In the genomic region with DNA sequence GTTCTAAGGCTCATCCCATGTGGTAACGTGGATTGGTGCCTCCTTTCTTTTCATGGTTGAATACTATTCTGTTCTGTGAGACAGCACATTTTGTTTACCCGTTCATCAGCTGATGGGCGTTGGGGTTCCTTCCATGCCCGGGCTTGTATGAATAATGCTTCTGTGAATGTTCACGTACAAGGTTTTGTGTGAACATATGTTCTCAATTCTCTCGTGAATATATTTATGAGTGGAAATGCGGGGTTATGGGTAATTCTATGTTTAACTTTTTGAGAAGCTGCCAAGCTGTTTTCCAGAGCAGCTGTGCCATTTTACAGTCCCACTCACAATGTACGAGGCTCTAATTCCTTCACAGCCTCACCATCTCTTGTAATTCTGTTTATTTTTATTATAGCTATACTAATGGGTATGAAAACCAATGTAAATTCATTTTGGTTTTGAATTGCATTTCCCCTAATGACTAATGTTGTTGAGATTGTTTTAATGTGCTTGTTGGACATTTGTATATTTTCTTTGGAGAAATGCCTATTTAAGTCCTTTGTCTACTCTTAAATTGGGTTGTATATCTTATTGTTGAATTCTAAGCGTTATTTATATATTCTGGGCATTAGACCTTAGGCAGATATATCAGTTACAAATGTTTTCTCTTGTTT, we compare ENCODE assay signal across 11 mouse cellular contexts. TPM values are rescaled to one million over a fixed set of nuclear protein-coding genes. Genes with fewer than 3 reads are reported as not detected.
DNase-seq lines count a peak whose midpoint lies in the region; ATAC-seq lines count a peak whose summit lies in the region.
"Had no signal": no experiment of that assay in that cellular context is flagged by ENCODE, and none has a peak within 500 bp of the region (broad histone marks: within the 10 kb centered on the region; RNA-seq: fewer than 3 reads in every experiment).

No protein-coding gene starts in this region.

- H3K27me3 ChIP-seq in heart, embryonic 16.5 days (ENCODE audit: control insufficient read depth, insufficient read depth, low read length): no peaks in the 10 kb centered on the region
- H3K27me3 ChIP-seq in neural tube, embryonic 13.5 days: no peaks in the 10 kb centered on the region
- no peaks in the 10 kb centered on the region for H3K27me3 ChIP-seq in neural tube, embryonic 15.5 days (replicated peaks)
- no peaks in the 10 kb centered on the region for H3K27me3 ChIP-seq in stomach, embryonic 16.5 days (ENCODE audit: control insufficient read depth, insufficient read depth, low read length)
- no peaks in the 10 kb centered on the region for H3K27me3 ChIP-seq in hindbrain, embryonic 10.5 days (ENCODE audit: insufficient read depth, poor library complexity, severe bottlenecking)
- no peaks in the 10 kb centered on the region for H3K27me3 ChIP-seq in midbrain, embryonic 14.5 days (ENCODE audit: control insufficient read depth, insufficient read depth, low read length)
- H3K27me3 ChIP-seq: CH12.LX; liver, embryonic 13.5 days had no signal

- no peaks in the 10 kb centered on the region for H3K36me3 ChIP-seq in heart, embryonic 16.5 days (ENCODE audit: control insufficient read depth, insufficient read depth)
- H3K36me3 ChIP-seq in neural tube, embryonic 13.5 days: no peaks in the 10 kb centered on the region
- H3K36me3 ChIP-seq in neural tube, embryonic 15.5 days: no peaks in the 10 kb centered on the region
- H3K36me3 ChIP-seq in stomach, embryonic 16.5 days (ENCODE audit: control insufficient read depth, insufficient read depth, low read length): no peaks in the 10 kb centered on the region
- no peaks in the 10 kb centered on the region for H3K36me3 ChIP-seq in hindbrain, embryonic 10.5 days
- H3K36me3 ChIP-seq in midbrain, embryonic 14.5 days (ENCODE audit: control insufficient read depth, insufficient read depth, low read length): no peaks in the 10 kb centered on the region
- H3K36me3 ChIP-seq: liver, embryonic 13.5 days had no signal

- no peaks in the 10 kb centered on the region for H3K9me3 ChIP-seq in heart, embryonic 16.5 days (replicated peaks; ENCODE audit: control insufficient read depth, low read length)
- no peaks in the 10 kb centered on the region for H3K9me3 ChIP-seq in neural tube, embryonic 13.5 days
- no peaks in the 10 kb centered on the region for H3K9me3 ChIP-seq in neural tube, embryonic 15.5 days (replicated peaks)
- H3K9me3 ChIP-seq in stomach, embryonic 16.5 days (replicated peaks; ENCODE audit: control insufficient read depth, low read length): no peaks in the 10 kb centered on the region
- no peaks in the 10 kb centered on the region for H3K9me3 ChIP-seq in hindbrain, embryonic 10.5 days
- no peaks in the 10 kb centered on the region for H3K9me3 ChIP-seq in midbrain, embryonic 14.5 days (ENCODE audit: control insufficient read depth, low read length)
- H3K9me3 ChIP-seq: liver, embryonic 13.5 days had no signal

- no peak for ATAC-seq in heart, embryonic 16.5 days (replicated peaks; ENCODE audit: extremely low read depth, insufficient read depth, low FRiP score)
- ATAC-seq in neural tube, embryonic 13.5 days (ENCODE audit: low read depth): no peak
- ATAC-seq in neural tube, embryonic 15.5 days (ENCODE audit: low FRiP score): no peak
- ATAC-seq in stomach, embryonic 16.5 days (ENCODE audit: insufficient read depth, low FRiP score): no peak
- no peak for ATAC-seq in midbrain, embryonic 14.5 days (ENCODE audit: low FRiP score, low TSS enrichment)

- peaks cover 26% of the 10 kb centered on the region for H3K4me1 ChIP-seq in heart, embryonic 16.5 days (ENCODE audit: control insufficient read depth, insufficient read depth, low read length)
- peaks cover 8% of the 10 kb centered on the region; the same call in 1 of the 2 replicates for H3K4me1 ChIP-seq in neural tube, embryonic 13.5 days (replicated peaks)
- H3K4me1 ChIP-seq in neural tube, embryonic 15.5 days: no peaks in the 10 kb centered on the region
- peaks cover 19% of the 10 kb centered on the region for H3K4me1 ChIP-seq in stomach, embryonic 16.5 days (ENCODE audit: control insufficient read depth, insufficient read depth, low read length)
- H3K4me1 ChIP-seq in hindbrain, embryonic 10.5 days (replicated peaks): peaks cover 17% of the 10 kb centered on the region
- no peaks in the 10 kb centered on the region for H3K4me1 ChIP-seq in midbrain, embryonic 14.5 days (ENCODE audit: control insufficient read depth, insufficient read depth, low read length)
- H3K4me1 ChIP-seq: liver, embryonic 13.5 days had no signal

- H3K4me2 ChIP-seq in heart, embryonic 16.5 days (ENCODE audit: low read depth, low read length): no peak overlapping the region
- no peak overlapping the region for H3K4me2 ChIP-seq in neural tube, embryonic 13.5 days
- H3K4me2 ChIP-seq in neural tube, embryonic 15.5 days: no peak overlapping the region
- no peak overlapping the region for H3K4me2 ChIP-seq in stomach, embryonic 16.5 days (ENCODE audit: low read depth, low read length)
- H3K4me2 ChIP-seq in midbrain, embryonic 14.5 days (ENCODE audit: low read length): no peak overlapping the region
- H3K4me2 ChIP-seq: liver, embryonic 13.5 days had no signal

- H3K27ac ChIP-seq in heart, embryonic 16.5 days (ENCODE audit: low read length): peak overlapping the region; percentile 14; the same call in 1 of the 2 replicates
- 0 out of 2 replicates have a peak overlapping the region, but pooled peaks have one; percentile 23 for H3K27ac ChIP-seq in neural tube, embryonic 13.5 days (replicated peaks)
- no peak overlapping the region for H3K27ac ChIP-seq in neural tube, embryonic 15.5 days (replicated peaks)
- peak overlapping the region; percentile 70; the same call in 1 of the 2 replicates for H3K27ac ChIP-seq in stomach, embryonic 16.5 days (ENCODE audit: low read length)
- H3K27ac ChIP-seq in hindbrain, embryonic 10.5 days: no peak overlapping the region
- H3K27ac ChIP-seq in midbrain, embryonic 14.5 days (replicated peaks; ENCODE audit: low read depth, low read length): no peak overlapping the region
- H3K27ac ChIP-seq: liver, embryonic 13.5 days had no signal

- 81% methylated on average over 9 of the region's 9 CpGs for WGBS in heart, embryonic 16.5 days
- 59% methylated on average over 9 of the region's 9 CpGs for WGBS in neural tube, embryonic 13.5 days
- WGBS in neural tube, embryonic 15.5 days: 55% methylated on average over 9 of the region's 9 CpGs
- 43% methylated on average over 9 of the region's 9 CpGs for whole genome bisulfite sequencing in stomach, embryonic 16.5 days
- 86% methylated on average over 9 of the region's 9 CpGs for WGBS in hindbrain, embryonic 10.5 days
- WGBS in midbrain, embryonic 14.5 days: 77% methylated on average over 9 of the region's 9 CpGs

- no peak overlapping the region for H3K4me3 ChIP-seq in heart, embryonic 16.5 days (ENCODE audit: low read length)
- H3K4me3 ChIP-seq in neural tube, embryonic 13.5 days: no peak overlapping the region
- H3K4me3 ChIP-seq in neural tube, embryonic 15.5 days (replicated peaks): no peak overlapping the region
- no peak overlapping the region for H3K4me3 ChIP-seq in stomach, embryonic 16.5 days (replicated peaks; ENCODE audit: low read length)
- H3K4me3 ChIP-seq in hindbrain, embryonic 10.5 days: no peak overlapping the region
- no peak overlapping the region for H3K4me3 ChIP-seq in midbrain, embryonic 14.5 days (replicated peaks; ENCODE audit: low read depth, low read length)
- H3K4me3 ChIP-seq: liver, embryonic 13.5 days had no signal

- H3K9ac ChIP-seq in heart, embryonic 16.5 days (ENCODE audit: low read length): no peak overlapping the region
- H3K9ac ChIP-seq in neural tube, embryonic 13.5 days: no peak overlapping the region
- H3K9ac ChIP-seq in neural tube, embryonic 15.5 days (replicated peaks): no peak overlapping the region
- H3K9ac ChIP-seq in stomach, embryonic 16.5 days (ENCODE audit: low read length): no peak overlapping the region
- no peak overlapping the region for H3K9ac ChIP-seq in midbrain, embryonic 14.5 days (replicated peaks; ENCODE audit: low read length)
- H3K9ac ChIP-seq: liver, embryonic 13.5 days had no signal

- DNase-seq in heart, adult 8-10 months (ENCODE audit: low spot score): no peak
- DNase-seq in layer of hippocampus, adult 9-10 months (ENCODE audit: low spot score): peak; percentile 68
- DNase-seq in hindbrain, embryonic 10.5 days (ENCODE audit: low spot score): no peak
- DNase-seq in midbrain, embryonic 14.5 days: no peak
- DNase-seq: cerebellum, adult 18-20 months; liver, embryonic 13.5 days had no signal

RNA-seq across cellular contexts. Expression of gene Lclat1, which starts 32.4 kb away (rescaled TPM):
- 39.5 and 49.2 TPM in 2 replicates for polyA plus RNA-seq in heart, embryonic 16.5 days (2015; fragmentation: Nextera tagmentation; extraction: Ambion mirVana)
- 100 to 1,000 TPM; 101 to 145 (median 128) TPM for total RNA-seq in heart, adult 8-10 months (2022)
- 10.9 and 15.5 TPM in 2 replicates for polyA plus RNA-seq in neural tube, embryonic 13.5 days (2015; fragmentation: Nextera tagmentation; extraction: Ambion mirVana)
- polyA plus RNA-seq in neural tube, embryonic 15.5 days (2015; fragmentation: Nextera tagmentation; extraction: Ambion mirVana): 12.9 and 14.2 TPM in 2 replicates
- polyA plus RNA-seq in stomach, embryonic 16.5 days (2015; fragmentation: Nextera tagmentation; extraction: Ambion mirVana): 14.5 and 15.1 TPM in 2 replicates
- 9.8 and 10.5 TPM in 2 replicates for polyA plus RNA-seq in hindbrain, embryonic 10.5 days (2016; fragmentation: Nextera tagmentation; extraction: Ambion mirVana)
- polyA plus RNA-seq in midbrain, embryonic 14.5 days (2014; fragmentation: Nextera tagmentation; extraction: Ambion mirVana): 9.0 and 16.9 TPM in 2 replicates

Comparison
In these comparisons a context has a peak if more than half of its experiments do, and no peak if none do; other contexts are left out.
1. H3K27ac ChIP-seq: peak in heart, embryonic 16.5 days (single experiment), neural tube, embryonic 13.5 days (single experiment) and stomach, embryonic 16.5 days (single experiment); none in neural tube, embryonic 15.5 days (single experiment), hindbrain, embryonic 10.5 days (single experiment) and midbrain, embryonic 14.5 days (single experiment).